Mouse (Mus musculus): ENCODE results near the gene Nyap2.

DNA sequence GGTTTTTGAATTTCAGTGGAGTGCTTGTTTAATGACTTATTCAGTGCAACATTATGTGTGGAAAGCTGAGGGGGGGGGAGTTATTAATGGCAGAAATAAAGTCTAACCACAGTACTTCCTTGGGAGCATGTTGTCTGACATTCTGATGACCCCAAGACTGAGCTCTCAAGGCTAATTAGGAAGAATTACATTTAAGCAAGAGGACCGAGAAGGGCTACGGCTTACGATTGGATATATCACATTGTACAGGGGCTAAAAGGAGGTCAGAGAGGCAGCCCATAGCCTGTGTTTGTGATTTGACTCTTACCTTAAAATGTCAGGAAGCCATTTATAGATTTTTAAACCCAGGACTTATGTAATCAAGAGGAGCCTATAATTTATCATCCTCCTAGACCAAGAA is 208.9 kb downstream of the Nyap2 start:
- TF ChIP-seq CTCF (conservative IDR thresholded peaks at IDR 0.05; ENCODE audit: low read length): no peak
- TF ChIP-seq NANOG (IDR thresholded peaks at IDR 0.05; ENCODE audit: borderline replicate concordance, low read length): no peak

All from E14TG2a.4 (cell line).